ENCODE assay signal across 7 mouse cellular contexts in genomic region chr14:37355968-37356704, GRCm38 (mm10).
DNase-seq lines count a peak whose midpoint lies in the region; ATAC-seq lines count a peak whose summit lies in the region.

No protein-coding gene starts in this region.

- peak; percentile 33 for DNase-seq in WW6 (ENCODE audit: low read depth, low spot score)
- peak; percentile 15 for DNase-seq in c-Kit-positive CD71-positive TER-119-positive erythroid progenitor cells, embryonic 14.5 days (ENCODE audit: low spot score)
- DNase-seq in induced T-regulatory cell, adult 2 months (ENCODE audit: low read depth) = peak; percentile 0
- peak; percentile 64 for DNase-seq in left cerebral cortex, adult 11 months (ENCODE audit: low spot score)
- DNase-seq in midbrain, embryonic 11.5 days (ENCODE audit: low spot score, missing footprints) = peak; percentile 96
- peak; percentile 0 for DNase-seq in splenic B cell, adult 2 months (ENCODE audit: low read depth, low spot score)

- H3K4me1 ChIP-seq in forebrain, embryonic 13.5 days = no peaks in the 10 kb centered on the region
- H3K4me1 ChIP-seq in midbrain, embryonic 11.5 days (ENCODE audit: control insufficient read depth, insufficient read depth, low read length) = no peaks in the 10 kb centered on the region; the same call in 1 of the 2 replicates

- H3K4me2 ChIP-seq in forebrain, embryonic 13.5 days = peak overlapping the region; percentile 41
- no peak overlapping the region for H3K4me2 ChIP-seq in midbrain, embryonic 11.5 days

- no peak overlapping the region for H3K4me3 ChIP-seq in forebrain, embryonic 13.5 days
- no peak overlapping the region for H3K4me3 ChIP-seq in midbrain, embryonic 11.5 days (ENCODE audit: low read depth, low read length)

- no peak overlapping the region for H3K27ac ChIP-seq in forebrain, embryonic 13.5 days
- no peak overlapping the region for H3K27ac ChIP-seq in midbrain, embryonic 11.5 days (ENCODE audit: low read depth, low read length)

- WGBS in forebrain, embryonic 13.5 days = 16% methylated on average over 9 of the region's 9 CpGs
- 36% methylated on average over 9 of the region's 9 CpGs for WGBS in midbrain, embryonic 11.5 days

- no peaks in the 10 kb centered on the region for H3K9me3 ChIP-seq in forebrain, embryonic 13.5 days (replicated peaks)
- no peaks in the 10 kb centered on the region for H3K9me3 ChIP-seq in midbrain, embryonic 11.5 days (ENCODE audit: control insufficient read depth, low read length)

- H3K9ac ChIP-seq in forebrain, embryonic 13.5 days = no peak overlapping the region
- H3K9ac ChIP-seq in midbrain, embryonic 11.5 days (ENCODE audit: low read length) = no peak overlapping the region

- peak; percentile 96 for ATAC-seq in forebrain, embryonic 13.5 days
- peak; percentile 94 for ATAC-seq in midbrain, embryonic 11.5 days (ENCODE audit: low FRiP score)

- H3K36me3 ChIP-seq in forebrain, embryonic 13.5 days (ENCODE audit: poor library complexity, severe bottlenecking) = no peaks in the 10 kb centered on the region
- H3K36me3 ChIP-seq in midbrain, embryonic 11.5 days (ENCODE audit: control insufficient read depth, insufficient read depth, low read length) = no peaks in the 10 kb centered on the region
- no peaks in the 10 kb centered on the region for H3K36me3 ChIP-seq in splenic B cell, adult 2 months (ENCODE audit: control insufficient read depth, insufficient read depth, low read length, poor library complexity, severe bottlenecking)

- H3K27me3 ChIP-seq in forebrain, embryonic 13.5 days = no peaks in the 10 kb centered on the region
- H3K27me3 ChIP-seq in midbrain, embryonic 11.5 days (ENCODE audit: control insufficient read depth, insufficient read depth, low read length) = no peaks in the 10 kb centered on the region
- no peaks in the 10 kb centered on the region for H3K27me3 ChIP-seq in splenic B cell, adult 2 months (ENCODE audit: control insufficient read depth, insufficient read depth, low read length, poor library complexity, severe bottlenecking)

Comparison
In these comparisons a context has a peak if more than half of its experiments do, and no peak if none do; other contexts are left out.
1. DNase-seq: peak in every context shown above with its lines; median percentile 96 in midbrain, embryonic 11.5 days; 64 in left cerebral cortex, adult 11 months; 33 in WW6; 15 in c-Kit-positive CD71-positive TER-119-positive erythroid progenitor cells, embryonic 14.5 days; 0 in induced T-regulatory cell, adult 2 months; 0 in splenic B cell, adult 2 months.